Mouse (Mus musculus) liver, adult 2 months (tissue): ENCODE data around the gene Nrp1. TPM values are rescaled to one million over a fixed set of nuclear protein-coding genes. Genes with fewer than 3 reads are reported as not detected.

Experiments used
- DNase-seq: peaks from one replicate; pipeline ENCODE4 v3.0.0-alpha.2; 2011; ENCODE audit warnings: low read depth, low spot score; ENCODE audit errors: extremely low read depth
- H3K27ac ChIP-seq: fragments of 200-500 bp; replicated peaks from 2 replicates; pipeline ENCODE4 v1.5.1; 2012; ENCODE audit warnings: low read depth, mild to moderate bottlenecking, control low read depth, inconsistent platforms, low read length; ENCODE audit not compliant: insufficient read depth
- H3K27me3 ChIP-seq: fragments of 200-500 bp; 2 replicates; pipeline ENCODE4 v1.6.1; 2012; ENCODE audit warnings: mild to moderate bottlenecking, moderate library complexity, low read length, inconsistent platforms; ENCODE audit not compliant: control insufficient read depth, insufficient read depth
- H3K36me3 ChIP-seq: fragments of 200-500 bp; 2 replicates; pipeline ENCODE4 v1.6.1; 2012; ENCODE audit warnings: low read length, inconsistent platforms; ENCODE audit not compliant: control insufficient read depth, insufficient read depth
- H3K4me1 ChIP-seq: fragments of 200-500 bp; 2 replicates; pipeline ENCODE4 v1.6.1; 2011; ENCODE audit warnings: low read length; ENCODE audit not compliant: control insufficient read depth, insufficient read depth
- H3K4me3 ChIP-seq: fragments of 200-500 bp; 2 replicates; pipeline ENCODE4 v1.5.1; 2011; ENCODE audit warnings: low read depth, mild to moderate bottlenecking, control low read depth, low read length, moderate library complexity; ENCODE audit not compliant: insufficient read depth
- H3K79me2 ChIP-seq: fragments of 200-500 bp; 2 replicates; pipeline ENCODE4 v1.6.1; 2012; ENCODE audit warnings: inconsistent platforms, mild to moderate bottlenecking, low read length, moderate library complexity; ENCODE audit not compliant: control insufficient read depth, insufficient read depth
- H3K9ac ChIP-seq: fragments of 200-500 bp; 2 replicates; pipeline ENCODE4 v1.6.1; 2012; ENCODE audit warnings: low read depth, mild to moderate bottlenecking, control low read depth, inconsistent platforms, low read length
- CTCF ChIP-seq: fragments of 200-500 bp; IDR thresholded peaks from 2 replicates; pipeline ENCODE4 v1.5.1; 2011; ENCODE audit warnings: low read depth, low read length, control low read depth
- POLR2A ChIP-seq: fragments of 200-500 bp; IDR thresholded peaks from 2 replicates; pipeline ENCODE4 v1.6.1; 2011; ENCODE audit warnings: low read length, control low read depth; ENCODE audit not compliant: insufficient read depth; ENCODE audit errors: extremely low read depth
- WGBS: fragments of 180-500 bp; shearing (Covaris S2); methylation state at CpG from one replicate; pipeline ENCODE4 v1.1.7; 2018; 5-methylcytosine and 5-hydroxymethylcytosine counted together
- polyA plus RNA-seq: library from polyadenylated mRNA; depleted of rRNA; stranded (reverse); fragments of >200 nt; gene quantifications from 2 replicates; pipeline ENCODE4 v1.2.3, GENCODE M21; 2012
- total RNA-seq: library from RNA; depleted of rRNA; stranded (reverse); fragments of >200 nt; gene quantifications from 2 replicates; pipeline ENCODE4 v1.2.3, GENCODE M21; 2014

Nrp1 gene
- total and polyA plus RNA-seq, 2 experiments: 22.2 to 54.1 TPM

DNA sequence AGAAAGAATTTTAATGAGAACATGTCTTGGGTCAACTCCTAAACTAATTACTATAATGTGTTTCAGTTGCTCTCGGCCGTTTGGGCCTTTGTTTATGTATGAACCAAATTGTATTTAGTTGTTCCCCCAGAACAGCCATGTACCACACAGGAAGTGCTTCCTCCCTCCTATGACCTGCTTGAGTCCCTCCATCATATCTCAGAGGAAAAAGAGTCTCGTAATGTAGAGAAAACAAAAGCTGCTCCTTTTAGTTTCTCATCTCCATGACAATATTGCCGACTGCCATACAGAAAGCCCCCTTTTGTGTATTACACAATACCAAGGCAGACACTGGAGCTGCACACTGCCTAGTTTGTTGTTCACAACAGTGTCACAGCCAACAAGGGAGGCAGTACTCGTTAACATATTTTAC lies 26.5 kb downstream of the Nrp1 start:
- no peak overlapping the region for H3K9ac ChIP-seq
- no peaks in the 10 kb centered on the region for H3K27me3 ChIP-seq
- TF ChIP-seq CTCF (no peak), POLR2A (no peak)
- peaks cover 41% of the 10 kb centered on the region for H3K4me1 ChIP-seq
- H3K79me2 ChIP-seq: peaks cover 30% of the 10 kb centered on the region; the same call in 1 of the 2 replicates
- peak overlapping the region; percentile 48; the same call in 1 of the 2 replicates for H3K27ac ChIP-seq
- WGBS: 78% methylated on average over 5 of the region's 5 CpGs
- H3K36me3 ChIP-seq: peaks cover 13% of the 10 kb centered on the region
- H3K4me3 ChIP-seq: no peak overlapping the region
- no peak for DNase-seq

DNA sequence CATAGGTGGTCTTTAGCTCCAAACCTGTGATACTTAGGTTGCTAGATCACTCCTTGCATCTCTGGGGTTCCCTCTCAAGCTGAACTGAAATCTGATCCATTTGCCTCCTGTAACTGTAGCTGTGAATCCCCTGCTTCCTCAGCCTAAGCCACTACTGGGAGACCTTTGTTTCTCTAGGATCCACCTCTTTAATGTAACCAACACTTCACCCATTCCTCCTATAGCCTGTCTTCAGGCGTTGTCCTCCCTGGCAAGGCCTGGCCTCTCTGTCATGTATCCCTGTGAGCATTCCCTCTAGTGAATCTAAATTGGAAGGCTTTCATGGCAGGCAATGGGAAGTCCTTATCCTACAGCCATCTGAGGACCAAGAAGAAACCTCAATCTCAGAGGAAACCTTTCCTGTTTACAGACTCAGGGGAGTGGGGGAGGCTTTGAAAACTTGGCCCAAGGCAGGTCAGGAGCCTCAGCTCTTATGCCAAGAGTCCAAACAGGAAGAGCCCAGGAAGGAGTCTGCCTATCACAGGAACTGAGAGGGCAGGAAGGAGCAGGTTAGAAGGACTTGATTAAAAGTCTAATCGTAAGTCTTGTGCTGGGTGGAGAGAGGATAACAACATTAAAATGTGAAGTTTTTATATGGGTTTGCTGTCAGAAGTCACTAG lies 28.7 kb downstream of the Nrp1 start:
- 81% methylated on average over 2 of the region's 2 CpGs for WGBS
- Histone ChIP-seq H3K27me3 (no peaks in the 10 kb centered on the region), H3K27ac (peak overlapping the region; percentile 50), H3K36me3 (peaks cover 11% of the 10 kb centered on the region), H3K4me1 (peaks cover 33% of the 10 kb centered on the region), H3K9ac (0 out of 2 replicates have a peak overlapping the region, but pooled peaks have one; percentile 42), H3K79me2 (peaks cover 44% of the 10 kb centered on the region; the same call in 1 of the 2 replicates), H3K4me3 (no peak overlapping the region)
- peak; percentile 34 for DNase-seq
- TF ChIP-seq CTCF (no peak), POLR2A (no peak)

DNA sequence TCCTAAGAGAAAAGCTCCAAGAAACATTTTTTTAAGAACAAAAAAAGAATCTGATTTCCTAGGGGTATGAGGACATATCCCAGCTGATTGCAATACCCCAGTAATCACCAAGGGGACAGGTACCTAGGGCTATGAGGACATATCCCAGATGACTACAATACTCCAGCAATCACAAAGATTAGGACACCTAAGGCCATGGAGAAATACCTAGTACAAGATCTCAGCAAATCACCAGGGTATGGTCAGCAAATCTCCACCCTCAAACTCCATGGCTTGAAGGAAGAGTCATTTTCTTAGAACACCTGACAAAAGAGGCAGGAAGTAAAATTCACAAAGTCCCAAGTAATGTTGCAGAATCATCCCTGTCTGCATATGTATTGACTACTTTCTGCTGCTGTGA lies 32.4 kb downstream of the Nrp1 start:
- Histone ChIP-seq H3K79me2 (peaks cover 49% of the 10 kb centered on the region; the same call in 1 of the 2 replicates), H3K36me3 (peaks cover 3% of the 10 kb centered on the region; the same call in 1 of the 2 replicates), H3K27ac (no peak overlapping the region), H3K9ac (no peak overlapping the region), H3K4me1 (peaks cover 30% of the 10 kb centered on the region), H3K27me3 (no peaks in the 10 kb centered on the region), H3K4me3 (no peak overlapping the region)
- TF ChIP-seq POLR2A (no peak), CTCF (no peak)
- no peak for DNase-seq

DNA sequence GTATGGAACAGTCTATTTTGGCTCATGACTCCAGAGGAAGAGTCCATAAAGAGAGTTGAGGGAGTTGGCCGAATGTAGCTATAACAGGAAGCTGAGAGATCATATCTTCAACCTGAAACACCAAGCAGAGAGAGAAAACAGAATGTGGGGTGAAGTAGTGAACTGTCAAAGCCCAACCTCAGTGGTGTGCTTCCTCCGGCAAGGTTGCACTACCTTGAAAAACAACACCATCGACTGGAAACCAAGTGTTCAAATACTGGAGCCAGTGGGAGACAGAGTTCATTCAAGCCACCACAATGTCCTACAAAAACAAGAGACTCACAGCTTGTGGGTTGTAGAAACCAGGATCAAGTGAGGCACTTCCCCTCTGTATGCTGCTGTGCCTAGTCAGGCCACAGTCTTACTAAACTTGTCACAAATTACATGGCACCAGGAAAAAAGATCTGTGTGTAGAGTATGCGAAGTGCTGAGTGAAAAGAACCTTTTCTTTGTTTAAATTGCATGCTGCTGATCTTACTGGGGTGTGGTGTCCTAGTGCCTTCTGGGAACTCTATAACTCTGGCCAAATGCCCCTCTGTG lies 32.9 kb downstream of the Nrp1 start:
- Histone ChIP-seq H3K27ac (no peak overlapping the region), H3K36me3 (peaks cover 3% of the 10 kb centered on the region; the same call in 1 of the 2 replicates), H3K79me2 (peaks cover 49% of the 10 kb centered on the region; the same call in 1 of the 2 replicates), H3K4me3 (no peak overlapping the region), H3K9ac (no peak overlapping the region), H3K27me3 (no peaks in the 10 kb centered on the region), H3K4me1 (peaks cover 31% of the 10 kb centered on the region)
- no peak for DNase-seq
- WGBS: 82% methylated on average over 4 of the region's 4 CpGs
- TF ChIP-seq CTCF: no peak
- TF ChIP-seq POLR2A: no peak

DNA sequence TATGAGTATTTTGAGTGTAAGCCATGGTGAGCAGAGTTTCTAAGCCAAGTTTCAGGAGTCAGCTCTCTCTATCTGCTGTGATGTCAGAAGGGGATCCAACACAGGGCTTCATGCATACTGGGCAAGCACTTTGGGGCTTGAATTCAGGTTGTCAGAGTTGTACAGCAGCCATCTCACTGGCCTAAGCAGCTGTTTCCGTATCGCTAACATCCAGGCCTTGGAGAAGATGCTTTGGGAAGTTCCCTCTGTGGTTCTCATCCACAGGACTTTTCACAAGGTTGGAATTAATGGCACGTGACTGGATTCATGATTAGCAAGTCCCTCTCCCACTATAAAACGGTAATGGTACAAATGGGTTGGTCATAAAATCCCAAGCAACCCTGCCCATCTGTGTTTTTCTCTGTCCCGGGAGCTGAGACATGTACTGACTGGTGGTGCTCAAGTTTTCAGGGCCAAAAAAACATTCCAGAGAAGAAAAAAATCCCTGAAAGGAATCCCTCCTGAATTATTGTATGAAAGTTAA lies 36.3 kb downstream of the Nrp1 start:
- H3K79me2 ChIP-seq: peaks cover 36% of the 10 kb centered on the region; the same call in 1 of the 2 replicates
- no peaks in the 10 kb centered on the region for H3K27me3 ChIP-seq
- no peak overlapping the region; the same call in 1 of the 2 replicates for H3K27ac ChIP-seq
- H3K4me3 ChIP-seq: no peak overlapping the region
- no peak for TF ChIP-seq CTCF
- no peak for TF ChIP-seq POLR2A
- no peak for DNase-seq
- H3K9ac ChIP-seq: no peak overlapping the region
- peaks cover 3% of the 10 kb centered on the region; the same call in 1 of the 2 replicates for H3K36me3 ChIP-seq
- peaks cover 23% of the 10 kb centered on the region for H3K4me1 ChIP-seq
- WGBS: 93% methylated on average over 5 of the region's 5 CpGs
